Mouse (Mus musculus) limb, embryonic 14.5 days (tissue): ENCODE results near the gene Gm5767. TPM values are rescaled to one million over a fixed set of nuclear protein-coding genes. Genes with fewer than 3 reads are reported as not detected.

ENCODE experiments used
- ATAC-seq: fragments of 200-750 bp; cut with Nextera tagmentation; 2 replicates; pipeline ENCODE4 v1.8.0; 2017; ENCODE audit warnings: low read depth, moderate number of reproducible peaks, moderate TSS enrichment; ENCODE audit not compliant: low FRiP score
- DNase-seq: peaks from one replicate; pipeline ENCODE4 v3.0.0-alpha.2; 2015; ENCODE audit warnings: low spot score
- H3K27ac ChIP-seq: fragments of 300-500 bp; sonication (generic); replicated peaks from 2 replicates; pipeline ENCODE4 v1.5.1; 2014; ENCODE audit warnings: low read depth, mild to moderate bottlenecking, low read length, moderate library complexity, mixed read lengths
- H3K27me3 ChIP-seq: fragments of 300-500 bp; sonication (generic); 2 replicates; pipeline ENCODE4 v1.6.1; 2014; ENCODE audit warnings: low read length, mixed read lengths; ENCODE audit not compliant: control insufficient read depth, insufficient read depth
- H3K36me3 ChIP-seq: fragments of 300-500 bp; sonication (generic); 2 replicates; pipeline ENCODE4 v1.6.1; 2014; ENCODE audit warnings: mild to moderate bottlenecking, low read length, moderate library complexity, mixed read lengths; ENCODE audit not compliant: control insufficient read depth, insufficient read depth
- H3K4me1 ChIP-seq: fragments of 300-500 bp; sonication (generic); 2 replicates; pipeline ENCODE4 v1.6.1; 2014; ENCODE audit warnings: antibody characterized with exemption, low read length, mixed read lengths; ENCODE audit not compliant: control insufficient read depth, insufficient read depth
- H3K4me2 ChIP-seq: fragments of 300-500 bp; sonication (generic); replicated peaks from 2 replicates; pipeline ENCODE4 v1.6.1; 2014; ENCODE audit warnings: low read depth, mild to moderate bottlenecking, low read length, moderate library complexity; ENCODE audit not compliant: severe bottlenecking
- H3K4me3 ChIP-seq: fragments of 300-500 bp; sonication (generic); replicated peaks from 2 replicates; pipeline ENCODE4 v1.5.1; 2014; ENCODE audit warnings: low read length
- H3K9ac ChIP-seq: fragments of 300-500 bp; sonication (generic); 2 replicates; pipeline ENCODE4 v1.6.1; 2014; ENCODE audit warnings: mild to moderate bottlenecking, low read depth, low read length, moderate library complexity; ENCODE audit not compliant: severe bottlenecking
- H3K9me3 ChIP-seq: fragments of 300-500 bp; sonication (generic); 2 replicates; pipeline ENCODE4 v1.6.1; 2016; ENCODE audit warnings: low read length; ENCODE audit not compliant: control insufficient read depth
- POLR2A ChIP-seq: fragments of 200-500 bp; IDR thresholded peaks from 2 replicates; pipeline ENCODE4 v1.8.0; 2012; ENCODE audit warnings: inconsistent platforms, mild to moderate bottlenecking, moderate library complexity, borderline replicate concordance; ENCODE audit not compliant: insufficient read depth, insufficient read length; ENCODE audit errors: extremely low read depth
- WGBS: fragments of 180-500 bp; shearing (Covaris S2); extraction: QIAGEN DNeasy Blood & Tissue Kit; methylation state at CpG from one replicate; pipeline ENCODE4 v1.1.7; 2014; 5-methylcytosine and 5-hydroxymethylcytosine counted together
- polyA plus RNA-seq, 2 experiments: library from polyadenylated mRNA; depleted of rRNA in 1 of 2; stranded (reverse) in 1 of 2; unstranded in 1 of 2; fragments of >200 nt; fragmentation: Nextera tagmentation in 1 of 2; extraction: Ambion mirVana in 1 of 2; gene quantifications; 2 replicates each; pipeline versions ENCODE4 v1.2.1 to v1.2.3; 2012 to 2014

Gene Gm5767
- polyA plus RNA-seq, 2 experiments: 0.33 TPM; not detected in 1

DNA sequence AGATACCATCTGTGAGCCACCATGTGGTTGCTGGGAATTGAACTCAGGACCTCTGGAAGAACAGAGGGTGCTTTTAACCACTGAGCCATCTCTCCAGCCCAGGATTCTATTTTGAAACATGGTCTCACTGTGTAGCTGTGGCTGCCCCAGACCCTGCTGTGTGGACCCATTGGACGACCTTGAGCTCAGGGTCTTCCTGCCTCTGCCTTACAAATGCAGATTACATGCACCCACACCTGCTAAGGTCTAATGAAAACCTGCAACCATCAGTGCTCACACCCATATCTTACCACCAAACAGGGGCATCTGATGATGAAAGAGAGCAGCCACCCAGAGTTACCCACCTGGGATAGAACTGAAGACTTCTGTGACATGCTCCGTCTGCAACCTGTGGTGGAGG lies 24.3 kb upstream of the Gm5767 start:
- no peak for ATAC-seq
- no peak overlapping the region for H3K9ac ChIP-seq
- 79% methylated on average over 2 of the region's 2 CpGs for WGBS
- H3K9me3 ChIP-seq: no peaks in the 10 kb centered on the region
- DNase-seq: no peak
- H3K36me3 ChIP-seq: peaks cover 64% of the 10 kb centered on the region
- H3K27ac ChIP-seq: no peak overlapping the region
- no peaks in the 10 kb centered on the region for H3K4me1 ChIP-seq
- no peak overlapping the region for H3K4me2 ChIP-seq
- H3K4me3 ChIP-seq: no peak overlapping the region
- no peaks in the 10 kb centered on the region for H3K27me3 ChIP-seq
- TF ChIP-seq POLR2A: no peak

DNA sequence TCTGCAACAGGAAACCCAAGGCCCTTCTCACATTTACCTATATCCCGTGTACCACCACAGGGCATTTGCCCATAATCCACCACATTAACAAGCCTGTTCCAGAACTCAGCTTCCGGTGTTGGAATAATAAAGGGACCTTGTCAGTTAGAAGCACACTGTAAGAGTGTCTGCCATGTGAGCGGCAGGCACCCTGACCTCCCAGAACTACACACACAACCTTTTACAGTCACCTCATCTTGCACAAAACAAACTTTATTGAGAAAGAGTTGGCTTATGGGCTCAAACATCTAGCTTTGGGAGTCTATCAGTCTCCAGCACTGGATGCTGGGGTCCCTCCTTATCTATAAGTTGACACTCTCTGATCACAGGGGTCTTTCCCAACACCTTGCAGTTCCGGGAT lies 22.2 kb upstream of the Gm5767 start:
- H3K9ac ChIP-seq: no peak overlapping the region
- no peak for TF ChIP-seq POLR2A
- no peak for DNase-seq
- 67% methylated on average over 4 of the region's 4 CpGs for WGBS
- no peak for ATAC-seq
- H3K4me1 ChIP-seq: no peaks in the 10 kb centered on the region
- H3K27ac ChIP-seq: no peak overlapping the region
- H3K4me3 ChIP-seq: no peak overlapping the region
- no peak overlapping the region for H3K4me2 ChIP-seq
- no peaks in the 10 kb centered on the region for H3K9me3 ChIP-seq
- no peaks in the 10 kb centered on the region for H3K27me3 ChIP-seq
- peaks cover 63% of the 10 kb centered on the region for H3K36me3 ChIP-seq

GRCm38 (mm10) chr16:8658764-8659163 lies 21.8 kb upstream of the Gm5767 start:
- DNase-seq (no peak), ATAC-seq (no peak)
- no peaks in the 10 kb centered on the region for H3K4me1 ChIP-seq
- H3K36me3 ChIP-seq: peaks cover 67% of the 10 kb centered on the region
- no peak for TF ChIP-seq POLR2A
- H3K4me3 ChIP-seq: no peak overlapping the region
- H3K9ac ChIP-seq: no peak overlapping the region
- H3K27ac ChIP-seq: no peak overlapping the region
- H3K27me3 ChIP-seq: no peaks in the 10 kb centered on the region
- H3K9me3 ChIP-seq: no peaks in the 10 kb centered on the region
- WGBS: 97% methylated on average over 4 of the region's 4 CpGs
- H3K4me2 ChIP-seq: no peak overlapping the region

GRCm38 (mm10) chr16:8663022-8663421 lies 17.5 kb upstream of the Gm5767 start:
- TF ChIP-seq POLR2A: no peak
- Histone ChIP-seq H3K27ac (no peak overlapping the region), H3K9ac (no peak overlapping the region), H3K4me1 (no peaks in the 10 kb centered on the region), H3K9me3 (no peaks in the 10 kb centered on the region), H3K4me3 (no peak overlapping the region), H3K4me2 (no peak overlapping the region), H3K36me3 (peaks cover 48% of the 10 kb centered on the region), H3K27me3 (no peaks in the 10 kb centered on the region)
- 83% methylated on average over 2 of the region's 2 CpGs for WGBS
- DNase-seq (no peak), ATAC-seq (no peak)

- Histone ChIP-seq H3K9ac (no peak overlapping the region), H3K27ac (no peak overlapping the region), H3K36me3 (peaks cover 45% of the 10 kb centered on the region), H3K4me2 (no peak overlapping the region), H3K27me3 (no peaks in the 10 kb centered on the region), H3K9me3 (no peaks in the 10 kb centered on the region), H3K4me1 (no peaks in the 10 kb centered on the region), H3K4me3 (no peak overlapping the region)
- no peak for TF ChIP-seq POLR2A
- no peak for DNase-seq
- 87% methylated on average over 24 of the region's 24 CpGs for WGBS
- no peak for ATAC-seq
Measured at GRCm38 (mm10) chr16:8663606-8664539, 16.7 kb upstream of the Gm5767 start.
